Comparison of ENCODE assay signal across 9 mouse cellular contexts in the genomic region with DNA sequence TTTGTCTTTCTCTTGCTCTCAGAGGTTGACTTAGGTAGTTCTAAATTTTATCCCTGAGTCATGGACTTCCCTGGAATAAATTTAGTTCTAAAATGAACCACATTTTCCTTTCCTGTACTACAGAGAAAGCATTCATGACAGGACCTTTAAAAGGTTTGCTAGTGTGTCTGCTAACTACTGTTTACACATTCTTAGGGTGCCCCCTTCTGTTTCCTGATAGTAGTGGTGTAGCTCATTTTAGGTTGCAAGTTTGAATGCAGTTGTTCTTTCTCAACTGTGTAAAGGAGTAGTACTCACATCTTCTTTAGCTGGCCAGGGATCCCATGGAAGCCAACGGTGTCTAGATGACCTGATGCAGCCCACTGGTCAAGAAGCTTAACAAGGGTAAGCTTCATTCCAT.
DNase-seq lines count a peak whose midpoint lies in the region; ATAC-seq and TF ChIP-seq lines count a peak whose summit lies in the region.
"Had no signal": no experiment of that assay in that cellular context is flagged by ENCODE, and none has a peak within 500 bp of the region (broad histone marks: within the 10 kb centered on the region; RNA-seq: fewer than 3 reads in every experiment).

No protein-coding gene starts in this region.

- no peak overlapping the region for H3K9ac ChIP-seq in lung, embryonic 14.5 days
- H3K9ac ChIP-seq in forebrain, embryonic 12.5 days = no peak overlapping the region
- no peak overlapping the region for H3K9ac ChIP-seq in limb, embryonic 14.5 days (ENCODE audit: low read depth, low read length, severe bottlenecking)
- H3K9ac ChIP-seq: embryonic facial prominence, embryonic 13.5 days had no signal

- no peak overlapping the region for H3K27ac ChIP-seq in lung, embryonic 14.5 days (ENCODE audit: low read depth)
- H3K27ac ChIP-seq in forebrain, embryonic 12.5 days = no peak overlapping the region
- no peak overlapping the region for H3K27ac ChIP-seq in limb, embryonic 14.5 days (replicated peaks; ENCODE audit: low read depth, low read length)
- no peak overlapping the region for H3K27ac ChIP-seq in thymus, adult 2 months (ENCODE audit: control insufficient read depth, insufficient read depth, low read length)
- H3K27ac ChIP-seq: embryonic facial prominence, embryonic 13.5 days had no signal

- H3K36me3 ChIP-seq in lung, embryonic 14.5 days (ENCODE audit: insufficient read depth) = no peaks in the 10 kb centered on the region
- H3K36me3 ChIP-seq in forebrain, embryonic 12.5 days (replicated peaks) = no peaks in the 10 kb centered on the region
- no peaks in the 10 kb centered on the region for H3K36me3 ChIP-seq in limb, embryonic 14.5 days (ENCODE audit: control insufficient read depth, insufficient read depth, low read length)
- H3K36me3 ChIP-seq in thymus, adult 2 months (ENCODE audit: control insufficient read depth, insufficient read depth, low read length) = no peaks in the 10 kb centered on the region
- H3K36me3 ChIP-seq: embryonic facial prominence, embryonic 13.5 days had no signal

- no peaks in the 10 kb centered on the region for H3K4me1 ChIP-seq in lung, embryonic 14.5 days (ENCODE audit: insufficient read depth)
- no peaks in the 10 kb centered on the region for H3K4me1 ChIP-seq in forebrain, embryonic 12.5 days
- no peaks in the 10 kb centered on the region for H3K4me1 ChIP-seq in limb, embryonic 14.5 days (ENCODE audit: control insufficient read depth, insufficient read depth, low read length)
- H3K4me1 ChIP-seq in thymus, adult 2 months (replicated peaks; ENCODE audit: control insufficient read depth, insufficient read depth, low read length) = no peaks in the 10 kb centered on the region
- H3K4me1 ChIP-seq: embryonic facial prominence, embryonic 13.5 days had no signal

- no peaks in the 10 kb centered on the region for H3K9me3 ChIP-seq in lung, embryonic 14.5 days (ENCODE audit: low read depth, low read length)
- no peaks in the 10 kb centered on the region for H3K9me3 ChIP-seq in forebrain, embryonic 12.5 days
- H3K9me3 ChIP-seq in limb, embryonic 14.5 days (ENCODE audit: control insufficient read depth, low read length) = no peaks in the 10 kb centered on the region
- H3K9me3 ChIP-seq: embryonic facial prominence, embryonic 13.5 days had no signal

- peak; percentile 40; the same call in 1 of the 2 replicates for ATAC-seq in cerebellum, adult (ENCODE audit: insufficient number of reproducible peaks, low FRiP score, low TSS enrichment)
- ATAC-seq in lung, embryonic 14.5 days (ENCODE audit: insufficient read depth) = no peak
- peak; percentile 76; the same call in 1 of the 2 replicates for ATAC-seq in forebrain, embryonic 12.5 days (ENCODE audit: low FRiP score)
- ATAC-seq in limb, embryonic 14.5 days (ENCODE audit: low FRiP score, low read depth) = no peak

- no peak for TF ChIP-seq POLR2A in limb, embryonic 14.5 days (IDR thresholded peaks at IDR 0.05; ENCODE audit: borderline replicate concordance, extremely low read depth, insufficient read depth, insufficient read length)
- no peak for TF ChIP-seq POLR2A in thymus, adult 2 months (IDR thresholded peaks at IDR 0.05; ENCODE audit: control insufficient read depth, extremely low read depth, insufficient read depth, low read length, poor library complexity)

- H3K27me3 ChIP-seq in lung, embryonic 14.5 days (ENCODE audit: insufficient read depth, low read length) = no peaks in the 10 kb centered on the region
- H3K27me3 ChIP-seq in forebrain, embryonic 12.5 days = no peaks in the 10 kb centered on the region
- H3K27me3 ChIP-seq in limb, embryonic 14.5 days (ENCODE audit: control insufficient read depth, insufficient read depth, low read length) = no peaks in the 10 kb centered on the region
- H3K27me3 ChIP-seq in thymus, adult 2 months (ENCODE audit: control insufficient read depth, insufficient read depth, low read length) = no peaks in the 10 kb centered on the region
- H3K27me3 ChIP-seq: embryonic facial prominence, embryonic 13.5 days had no signal

- peak; percentile 48 for TF ChIP-seq CTCF in lung, embryonic 14.5 days (IDR thresholded peaks at IDR 0.05; ENCODE audit: low read depth)
- TF ChIP-seq CTCF in thymus, adult 2 months (IDR thresholded peaks at IDR 0.05; ENCODE audit: borderline replicate concordance, control insufficient read depth, extremely low read depth, insufficient read depth, low read length, poor library complexity) = no peak

- no peak overlapping the region for H3K4me2 ChIP-seq in lung, embryonic 14.5 days
- no peak overlapping the region for H3K4me2 ChIP-seq in forebrain, embryonic 12.5 days
- H3K4me2 ChIP-seq in limb, embryonic 14.5 days (replicated peaks; ENCODE audit: low read depth, low read length, severe bottlenecking) = no peak overlapping the region
- H3K4me2 ChIP-seq: embryonic facial prominence, embryonic 13.5 days had no signal

- no peak for DNase-seq in cerebellum, adult 11-12 months
- DNase-seq in lung, embryonic 14.5 days = peak; percentile 59
- no peak for DNase-seq in lung, postnatal 4 days
- DNase-seq in limb, embryonic 14.5 days (ENCODE audit: low spot score) = peak; percentile 68
- DNase-seq in natural killer cell, adult 2 months (ENCODE audit: low spot score in 2 of 2) = no peak
- DNase-seq in thymus, adult 2 months = no peak

- no peak overlapping the region for H3K4me3 ChIP-seq in lung, embryonic 14.5 days (ENCODE audit: low read depth, low read length)
- no peak overlapping the region for H3K4me3 ChIP-seq in forebrain, embryonic 12.5 days (replicated peaks)
- no peak overlapping the region for H3K4me3 ChIP-seq in limb, embryonic 14.5 days (replicated peaks; ENCODE audit: low read length)
- no peak overlapping the region for H3K4me3 ChIP-seq in thymus, adult 2 months (ENCODE audit: control insufficient read depth, insufficient read depth, low read length)
- H3K4me3 ChIP-seq: embryonic facial prominence, embryonic 13.5 days had no signal

- 33% methylated on average over 1 of the region's 1 CpGs for WGBS in lung, embryonic 14.5 days
- WGBS in forebrain, embryonic 12.5 days = 42% methylated on average over 1 of the region's 1 CpGs
- 16% methylated on average over 1 of the region's 1 CpGs for WGBS in limb, embryonic 14.5 days
- 44% methylated on average over 1 of the region's 1 CpGs for WGBS in thymus, adult 2 months

Comparison
In these comparisons a context has a peak if more than half of its experiments do, and no peak if none do; other contexts are left out.
1. DNase-seq: peak in lung, embryonic 14.5 days (single experiment) and limb, embryonic 14.5 days (single experiment); none in cerebellum, adult 11-12 months (single experiment), lung, postnatal 4 days (0 of 2), natural killer cell, adult 2 months (0 of 2) and thymus, adult 2 months (single experiment).
2. ATAC-seq: peak in cerebellum, adult (single experiment) and forebrain, embryonic 12.5 days (single experiment); none in lung, embryonic 14.5 days (single experiment) and limb, embryonic 14.5 days (single experiment).